Mouse (Mus musculus): Measurements from ENCODE around the gene Atf7ip.
"Not testable (repeated sequence)": the region's sequence is repeated elsewhere in the genome, so short reads cannot be mapped to it uniquely, and the experiment has no call there.

The Atf7ip gene

GRCm38 (mm10) chr6:136505867-136506266, at the start of gene Atf7ip:
Gene Atf7ip, plus strand, starts transcription at chr6:136506167.
- not testable (repeated sequence) for DNase-seq (ENCODE audit: low read depth)

GRCm38 (mm10) chr6:136456302-136456701, 49.7 kb upstream of the Atf7ip start:
- no peak for DNase-seq (ENCODE audit: low read depth)

GRCm38 (mm10) chr6:136459156-136459555, 46.8 kb upstream of the Atf7ip start:
- no peak for DNase-seq (ENCODE audit: low read depth)

GRCm38 (mm10) chr6:136463491-136463890, 42.5 kb upstream of the Atf7ip start:
- peak; percentile 89 for DNase-seq (ENCODE audit: low read depth)

- DNase-seq (ENCODE audit: low read depth), result peak; percentile 87
Measured at GRCm38 (mm10) chr6:136464121-136464621, 41.8 kb upstream of the Atf7ip start.

- peak; percentile 75 for DNase-seq (ENCODE audit: low read depth)
Measured at GRCm38 (mm10) chr6:136465021-136465420, 40.9 kb upstream of the Atf7ip start.

- peak; percentile 98 for DNase-seq (ENCODE audit: low read depth)
Measured at GRCm38 (mm10) chr6:136465959-136466381, 40.0 kb upstream of the Atf7ip start.

GRCm38 (mm10) chr6:136466956-136467750, 38.8 kb upstream of the Atf7ip start:
- DNase-seq (ENCODE audit: low read depth), result peak; percentile 95

- peak; percentile 78 for DNase-seq (ENCODE audit: low read depth)
Measured at GRCm38 (mm10) chr6:136467837-136468236, 38.1 kb upstream of the Atf7ip start.

GRCm38 (mm10) chr6:136468401-136468912, 37.5 kb upstream of the Atf7ip start:
- DNase-seq (ENCODE audit: low read depth), result peak; percentile 100

- no peak for DNase-seq (ENCODE audit: low read depth)
Measured at GRCm38 (mm10) chr6:136468974-136469792, 36.8 kb upstream of the Atf7ip start.

- DNase-seq (ENCODE audit: low read depth), result no peak
Measured at GRCm38 (mm10) chr6:136469807-136470206, 36.2 kb upstream of the Atf7ip start.

- peak; percentile 46 for DNase-seq (ENCODE audit: low read depth)
Measured at GRCm38 (mm10) chr6:136470321-136471230, 35.4 kb upstream of the Atf7ip start.

GRCm38 (mm10) chr6:136471601-136472000, 34.4 kb upstream of the Atf7ip start:
- DNase-seq (ENCODE audit: low read depth), result no peak

- no peak for DNase-seq (ENCODE audit: low read depth)
Measured at GRCm38 (mm10) chr6:136472779-136473178, 33.2 kb upstream of the Atf7ip start.

GRCm38 (mm10) chr6:136473472-136474129, 32.4 kb upstream of the Atf7ip start:
- no peak for DNase-seq (ENCODE audit: low read depth)

- peak; percentile 70 for DNase-seq (ENCODE audit: low read depth)
Measured at GRCm38 (mm10) chr6:136475171-136475860, 30.7 kb upstream of the Atf7ip start.

GRCm38 (mm10) chr6:136477878-136478277, 28.1 kb upstream of the Atf7ip start:
- no peak for DNase-seq (ENCODE audit: low read depth)

- DNase-seq (ENCODE audit: low read depth), result no peak
Measured at GRCm38 (mm10) chr6:136483531-136483930, 22.4 kb upstream of the Atf7ip start.

- DNase-seq (ENCODE audit: low read depth), result no peak
Measured at GRCm38 (mm10) chr6:136484093-136484492, 21.9 kb upstream of the Atf7ip start.

All from 416B (cell line).